Mouse (Mus musculus): ENCODE data around the gene Stx2. TPM values are rescaled to one million over a fixed set of nuclear protein-coding genes. Genes with fewer than 3 reads are reported as not detected.

Stx2 gene
- polyA plus RNA-seq, 1 experiment from 2014 or later, result 34.4 TPM

- DNase-seq (ENCODE audit: low spot score), result peak; percentile 98
Observed at GRCm38 (mm10) chr5:129019497-129020299, 11.3 kb upstream of the Stx2 start, which contains the start of gene Ran. Gene Ran (plus strand): TSS chr5:129020069.

GRCm38 (mm10) chr5:129018782-129019489 lies 10.6 kb upstream of the Stx2 start:
- H3K4me3 ChIP-seq (ENCODE audit: low read depth, low read length), result peak overlapping the region; percentile 97
- H3K27ac ChIP-seq (replicated peaks; ENCODE audit: low read depth, low read length), result peak overlapping the region; percentile 96
- WGBS, result 87% methylated on average over 13 of the region's 13 CpGs
- peak overlapping the region; percentile 99 for H3K9ac ChIP-seq (replicated peaks; ENCODE audit: low read length)
- no peaks in the 10 kb centered on the region for H3K27me3 ChIP-seq (ENCODE audit: control insufficient read depth, insufficient read depth, low read length)
- ATAC-seq (replicated peaks; ENCODE audit: insufficient number of reproducible peaks, low FRiP score, low TSS enrichment, low read depth) (0 out of 2 replicates have a peak, but pooled peaks have one; percentile 1), DNase-seq (ENCODE audit: low spot score) (no peak)
- H3K4me2 ChIP-seq (ENCODE audit: low read depth, low read length), result peak overlapping the region; percentile 70
- no peaks in the 10 kb centered on the region for H3K4me1 ChIP-seq (ENCODE audit: control insufficient read depth, insufficient read depth, low read length)
- H3K9me3 ChIP-seq (replicated peaks; ENCODE audit: control insufficient read depth, low read length), result no peaks in the 10 kb centered on the region
- H3K36me3 ChIP-seq (replicated peaks; ENCODE audit: control insufficient read depth, insufficient read depth, low read depth, low read length), result no peaks in the 10 kb centered on the region; the same call in 1 of the 2 replicates

More at GRCm38 (mm10) chr5:129019497-129020299, 11.3 kb upstream of the Stx2 start, which contains the start of gene Ran:
- peak within 1 kb of the TSS; percentile 96 for H3K27ac ChIP-seq (replicated peaks; ENCODE audit: low read depth, low read length)
- H3K9me3 ChIP-seq (replicated peaks; ENCODE audit: control insufficient read depth, low read length), result no peaks in the 10 kb centered on the region
- peak within 1 kb of the TSS; percentile 99 for H3K9ac ChIP-seq (replicated peaks; ENCODE audit: low read length)
- peaks cover under 1% of the 10 kb centered on the region for H3K36me3 ChIP-seq (replicated peaks; ENCODE audit: control insufficient read depth, insufficient read depth, low read depth, low read length)
- ATAC-seq (replicated peaks; ENCODE audit: insufficient number of reproducible peaks, low FRiP score, low TSS enrichment, low read depth), result peak; percentile 88
- no peaks in the 10 kb centered on the region for H3K4me1 ChIP-seq (ENCODE audit: control insufficient read depth, insufficient read depth, low read length)
- peak within 1 kb of the TSS; percentile 97 for H3K4me3 ChIP-seq (ENCODE audit: low read depth, low read length)
- H3K27me3 ChIP-seq (ENCODE audit: control insufficient read depth, insufficient read depth, low read length), result no peaks in the 10 kb centered on the region
- peak within 1 kb of the TSS; percentile 84 for H3K4me2 ChIP-seq (ENCODE audit: low read depth, low read length)
- under 1% methylated on average over 95 of the region's 102 CpGs for WGBS

- H3K27me3 ChIP-seq (ENCODE audit: control insufficient read depth, insufficient read depth, low read length), result no peaks in the 10 kb centered on the region
- no peak overlapping the region for H3K27ac ChIP-seq (replicated peaks; ENCODE audit: low read depth, low read length)
- no peaks in the 10 kb centered on the region for H3K4me1 ChIP-seq (ENCODE audit: control insufficient read depth, insufficient read depth, low read length)
- no peak overlapping the region for H3K4me2 ChIP-seq (ENCODE audit: low read depth, low read length)
- H3K36me3 ChIP-seq (replicated peaks; ENCODE audit: control insufficient read depth, insufficient read depth, low read depth, low read length), result no peaks in the 10 kb centered on the region
- H3K4me3 ChIP-seq (ENCODE audit: low read depth, low read length), result no peak overlapping the region
- no peak overlapping the region for H3K9ac ChIP-seq (replicated peaks; ENCODE audit: low read length)
- ATAC-seq (replicated peaks; ENCODE audit: insufficient number of reproducible peaks, low FRiP score, low TSS enrichment, low read depth) (no peak), DNase-seq (ENCODE audit: low spot score) (no peak)
- no peaks in the 10 kb centered on the region for H3K9me3 ChIP-seq (replicated peaks; ENCODE audit: control insufficient read depth, low read length)
- WGBS, result 86% methylated on average over 3 of the region's 3 CpGs
Observed at GRCm38 (mm10) chr5:129016370-129016769, 8.0 kb upstream of the Stx2 start.

- no peak for ATAC-seq (replicated peaks; ENCODE audit: insufficient number of reproducible peaks, low FRiP score, low TSS enrichment, low read depth)
Observed at GRCm38 (mm10) chr5:129015540-129015939, 7.2 kb upstream of the Stx2 start.

GRCm38 (mm10) chr5:129015020-129015419 lies 6.6 kb upstream of the Stx2 start:
- Histone ChIP-seq H3K27ac (replicated peaks; ENCODE audit: low read depth, low read length) (no peak overlapping the region), H3K27me3 (ENCODE audit: control insufficient read depth, insufficient read depth, low read length) (no peaks in the 10 kb centered on the region), H3K9me3 (replicated peaks; ENCODE audit: control insufficient read depth, low read length) (no peaks in the 10 kb centered on the region), H3K4me2 (ENCODE audit: low read depth, low read length) (no peak overlapping the region), H3K4me1 (ENCODE audit: control insufficient read depth, insufficient read depth, low read length) (no peaks in the 10 kb centered on the region), H3K9ac (replicated peaks; ENCODE audit: low read length) (no peak overlapping the region), H3K4me3 (ENCODE audit: low read depth, low read length) (no peak overlapping the region), H3K36me3 (replicated peaks; ENCODE audit: control insufficient read depth, insufficient read depth, low read depth, low read length) (no peaks in the 10 kb centered on the region)
- ATAC-seq (replicated peaks; ENCODE audit: insufficient number of reproducible peaks, low FRiP score, low TSS enrichment, low read depth) (no peak), DNase-seq (ENCODE audit: low spot score) (no peak)
- WGBS, result 84% methylated on average over 3 of the region's 3 CpGs

More at GRCm38 (mm10) chr5:129015540-129015939, 7.2 kb upstream of the Stx2 start:
- 89% methylated on average over 5 of the region's 5 CpGs for WGBS
- Histone ChIP-seq H3K4me3 (ENCODE audit: low read depth, low read length) (no peak overlapping the region), H3K4me2 (ENCODE audit: low read depth, low read length) (no peak overlapping the region), H3K27me3 (ENCODE audit: control insufficient read depth, insufficient read depth, low read length) (no peaks in the 10 kb centered on the region), H3K4me1 (ENCODE audit: control insufficient read depth, insufficient read depth, low read length) (no peaks in the 10 kb centered on the region), H3K27ac (replicated peaks; ENCODE audit: low read depth, low read length) (no peak overlapping the region), H3K36me3 (replicated peaks; ENCODE audit: control insufficient read depth, insufficient read depth, low read depth, low read length) (no peaks in the 10 kb centered on the region), H3K9me3 (replicated peaks; ENCODE audit: control insufficient read depth, low read length) (no peaks in the 10 kb centered on the region), H3K9ac (replicated peaks; ENCODE audit: low read length) (no peak overlapping the region)
- DNase-seq (ENCODE audit: low spot score), result no peak

GRCm38 (mm10) chr5:129010937-129011336 lies 2.6 kb upstream of the Stx2 start:
- ATAC-seq (replicated peaks; ENCODE audit: insufficient number of reproducible peaks, low FRiP score, low TSS enrichment, low read depth) (no peak), DNase-seq (ENCODE audit: low spot score) (no peak)
- H3K4me3 ChIP-seq (ENCODE audit: low read depth, low read length), result no peak overlapping the region
- 85% methylated on average over 2 of the region's 2 CpGs for WGBS
- H3K4me2 ChIP-seq (ENCODE audit: low read depth, low read length), result no peak overlapping the region
- H3K9me3 ChIP-seq (replicated peaks; ENCODE audit: control insufficient read depth, low read length), result no peaks in the 10 kb centered on the region
- no peak overlapping the region for H3K9ac ChIP-seq (replicated peaks; ENCODE audit: low read length)
- H3K4me1 ChIP-seq (ENCODE audit: control insufficient read depth, insufficient read depth, low read length), result no peaks in the 10 kb centered on the region
- no peak overlapping the region for H3K27ac ChIP-seq (replicated peaks; ENCODE audit: low read depth, low read length)
- H3K27me3 ChIP-seq (ENCODE audit: control insufficient read depth, insufficient read depth, low read length), result no peaks in the 10 kb centered on the region
- no peaks in the 10 kb centered on the region for H3K36me3 ChIP-seq (replicated peaks; ENCODE audit: control insufficient read depth, insufficient read depth, low read depth, low read length)

- no peak overlapping the region for H3K4me2 ChIP-seq (ENCODE audit: low read depth, low read length)
- H3K36me3 ChIP-seq (replicated peaks; ENCODE audit: control insufficient read depth, insufficient read depth, low read depth, low read length), result no peaks in the 10 kb centered on the region
- H3K4me1 ChIP-seq (ENCODE audit: control insufficient read depth, insufficient read depth, low read length), result no peaks in the 10 kb centered on the region
- H3K9ac ChIP-seq (replicated peaks; ENCODE audit: low read length), result no peak overlapping the region
- DNase-seq (ENCODE audit: low spot score) (no peak), ATAC-seq (replicated peaks; ENCODE audit: insufficient number of reproducible peaks, low FRiP score, low TSS enrichment, low read depth) (no peak)
- no peaks in the 10 kb centered on the region for H3K9me3 ChIP-seq (replicated peaks; ENCODE audit: control insufficient read depth, low read length)
- no peak overlapping the region for H3K4me3 ChIP-seq (ENCODE audit: low read depth, low read length)
- WGBS, result 78% methylated on average over 3 of the region's 3 CpGs
- H3K27ac ChIP-seq (replicated peaks; ENCODE audit: low read depth, low read length), result no peak overlapping the region
- no peaks in the 10 kb centered on the region for H3K27me3 ChIP-seq (ENCODE audit: control insufficient read depth, insufficient read depth, low read length)
Observed at GRCm38 (mm10) chr5:129009577-129009976, 1.2 kb upstream of the Stx2 start.

- H3K9me3 ChIP-seq (replicated peaks; ENCODE audit: control insufficient read depth, low read length), result no peaks in the 10 kb centered on the region
- DNase-seq (ENCODE audit: low spot score), result peak; percentile 35
Observed at GRCm38 (mm10) chr5:129008008-129008407, 366 bp downstream of the Stx2 start.

More at GRCm38 (mm10) chr5:129008008-129008407, 366 bp downstream of the Stx2 start:
- H3K4me1 ChIP-seq (ENCODE audit: control insufficient read depth, insufficient read depth, low read length), result no peaks in the 10 kb centered on the region
- H3K27me3 ChIP-seq (ENCODE audit: control insufficient read depth, insufficient read depth, low read length), result no peaks in the 10 kb centered on the region
- under 1% methylated on average over 18 of the region's 18 CpGs for WGBS
- peak overlapping the region; percentile 65 for H3K4me3 ChIP-seq (ENCODE audit: low read depth, low read length)
- no peaks in the 10 kb centered on the region for H3K36me3 ChIP-seq (replicated peaks; ENCODE audit: control insufficient read depth, insufficient read depth, low read depth, low read length)
- ATAC-seq (replicated peaks; ENCODE audit: insufficient number of reproducible peaks, low FRiP score, low TSS enrichment, low read depth), result peak; percentile 10
- peak overlapping the region; percentile 77 for H3K4me2 ChIP-seq (ENCODE audit: low read depth, low read length)
- H3K27ac ChIP-seq (replicated peaks; ENCODE audit: low read depth, low read length), result peak overlapping the region; percentile 32; the same call in 1 of the 2 replicates
- H3K9ac ChIP-seq (replicated peaks; ENCODE audit: low read length), result peak overlapping the region; percentile 79
